In genomic region chr1:156718286-156718949, GRCm38 (mm10) we compare ENCODE assay signal across 8 mouse cellular contexts. TPM values are rescaled to one million over a fixed set of nuclear protein-coding genes. Genes with fewer than 3 reads are reported as not detected.
DNase-seq lines count a peak whose midpoint lies in the region; ATAC-seq lines count a peak whose summit lies in the region.

No protein-coding gene starts in this region.

- peak; percentile 60 to 62 for DNase-seq in right cerebral cortex, postnatal 10 days (ENCODE audit: low spot score in 2 of 2)
- DNase-seq in right cerebral cortex, postnatal 4 days = no peak
- peak; percentile 56 for DNase-seq in c-Kit-negative CD71-positive TER-119-positive erythroid progenitor cells, embryonic 14.5 days (ENCODE audit: low read depth, low spot score)
- no peak for DNase-seq in forebrain, embryonic 14.5 days (ENCODE audit: low spot score)
- peak; percentile 79 for DNase-seq in hindbrain, embryonic 11.5 days (ENCODE audit: low spot score)
- DNase-seq in midbrain, embryonic 11.5 days (ENCODE audit: low spot score, missing footprints) = peak; percentile 96
- peak; percentile 57 for DNase-seq in spleen, adult 12 weeks (ENCODE audit: low spot score)

- H3K9ac ChIP-seq in forebrain, embryonic 14.5 days (ENCODE audit: low read length) = peak overlapping the region; percentile 91
- H3K9ac ChIP-seq in hindbrain, embryonic 11.5 days (ENCODE audit: low read depth, low read length) = peak overlapping the region; percentile 85
- H3K9ac ChIP-seq in limb, embryonic 12.5 days (replicated peaks) = peak overlapping the region; percentile 86
- H3K9ac ChIP-seq in midbrain, embryonic 11.5 days (ENCODE audit: low read length) = peak overlapping the region; percentile 86

- peaks cover 5% of the 10 kb centered on the region; the same call in 1 of the 2 replicates for H3K36me3 ChIP-seq in forebrain, embryonic 14.5 days (ENCODE audit: control insufficient read depth, insufficient read depth, low read length)
- no peaks in the 10 kb centered on the region for H3K36me3 ChIP-seq in hindbrain, embryonic 11.5 days (ENCODE audit: control insufficient read depth, insufficient read depth, low read length)
- H3K36me3 ChIP-seq in limb, embryonic 12.5 days = peaks cover 18% of the 10 kb centered on the region; the same call in 1 of the 2 replicates
- H3K36me3 ChIP-seq in midbrain, embryonic 11.5 days (ENCODE audit: control insufficient read depth, insufficient read depth, low read length) = no peaks in the 10 kb centered on the region

- peak; percentile 87 for ATAC-seq in forebrain, embryonic 14.5 days
- peak; percentile 91 for ATAC-seq in hindbrain, embryonic 11.5 days (ENCODE audit: low FRiP score)
- ATAC-seq in limb, embryonic 12.5 days (ENCODE audit: insufficient number of reproducible peaks, insufficient read depth, low FRiP score, low TSS enrichment, low read depth) = peak; percentile 83
- ATAC-seq in midbrain, embryonic 11.5 days (ENCODE audit: low FRiP score) = peak; percentile 91

- H3K4me2 ChIP-seq in forebrain, embryonic 14.5 days (ENCODE audit: low read length) = peak overlapping the region; percentile 66
- peak overlapping the region; percentile 51 for H3K4me2 ChIP-seq in hindbrain, embryonic 11.5 days (replicated peaks; ENCODE audit: low read depth, low read length)
- peak overlapping the region; percentile 76 for H3K4me2 ChIP-seq in limb, embryonic 12.5 days
- peak overlapping the region; percentile 67 for H3K4me2 ChIP-seq in midbrain, embryonic 11.5 days

- H3K27me3 ChIP-seq in forebrain, embryonic 14.5 days (replicated peaks; ENCODE audit: control insufficient read depth, insufficient read depth, low read length) = no peaks in the 10 kb centered on the region
- no peaks in the 10 kb centered on the region for H3K27me3 ChIP-seq in hindbrain, embryonic 11.5 days (ENCODE audit: control insufficient read depth, insufficient read depth, low read length)
- H3K27me3 ChIP-seq in limb, embryonic 12.5 days = peaks cover 9% of the 10 kb centered on the region; the same call in 1 of the 2 replicates
- H3K27me3 ChIP-seq in midbrain, embryonic 11.5 days (ENCODE audit: control insufficient read depth, insufficient read depth, low read length) = peaks cover 4% of the 10 kb centered on the region; the same call in 1 of the 2 replicates

- H3K4me1 ChIP-seq in forebrain, embryonic 14.5 days (ENCODE audit: control insufficient read depth, insufficient read depth, low read length) = 0 out of 2 replicates have a peak, but pooled peaks cover 2% of the 10 kb centered on the region
- no peaks in the 10 kb centered on the region for H3K4me1 ChIP-seq in hindbrain, embryonic 11.5 days (replicated peaks; ENCODE audit: control insufficient read depth, insufficient read depth, low read length)
- 0 out of 2 replicates have a peak, but pooled peaks cover 8% of the 10 kb centered on the region for H3K4me1 ChIP-seq in limb, embryonic 12.5 days (replicated peaks)
- peaks cover 4% of the 10 kb centered on the region for H3K4me1 ChIP-seq in midbrain, embryonic 11.5 days (ENCODE audit: control insufficient read depth, insufficient read depth, low read length)

- peak overlapping the region; percentile 82 for H3K27ac ChIP-seq in forebrain, embryonic 14.5 days (ENCODE audit: low read depth, low read length)
- peak overlapping the region; percentile 90 for H3K27ac ChIP-seq in hindbrain, embryonic 11.5 days (ENCODE audit: low read depth, low read length)
- H3K27ac ChIP-seq in limb, embryonic 12.5 days = peak overlapping the region; percentile 86
- peak overlapping the region; percentile 85 for H3K27ac ChIP-seq in midbrain, embryonic 11.5 days (ENCODE audit: low read depth, low read length)

- H3K9me3 ChIP-seq in forebrain, embryonic 14.5 days (replicated peaks; ENCODE audit: control insufficient read depth, low read length) = no peaks in the 10 kb centered on the region
- no peaks in the 10 kb centered on the region for H3K9me3 ChIP-seq in hindbrain, embryonic 11.5 days (ENCODE audit: control insufficient read depth, low read length)
- no peaks in the 10 kb centered on the region for H3K9me3 ChIP-seq in limb, embryonic 12.5 days
- H3K9me3 ChIP-seq in midbrain, embryonic 11.5 days (ENCODE audit: control insufficient read depth, low read length) = no peaks in the 10 kb centered on the region

- under 1% methylated on average over 67 of the region's 73 CpGs for WGBS in forebrain, embryonic 14.5 days
- WGBS in hindbrain, embryonic 11.5 days = under 1% methylated on average over 50 of the region's 73 CpGs
- WGBS in limb, embryonic 12.5 days = under 1% methylated on average over 64 of the region's 73 CpGs
- under 1% methylated on average over 53 of the region's 73 CpGs for WGBS in midbrain, embryonic 11.5 days

- H3K4me3 ChIP-seq in forebrain, embryonic 14.5 days (ENCODE audit: low read depth, low read length) = peak overlapping the region; percentile 93
- peak overlapping the region; percentile 91 for H3K4me3 ChIP-seq in hindbrain, embryonic 11.5 days (ENCODE audit: low read depth, low read length)
- peak overlapping the region; percentile 97 for H3K4me3 ChIP-seq in limb, embryonic 12.5 days (replicated peaks)
- H3K4me3 ChIP-seq in midbrain, embryonic 11.5 days (ENCODE audit: low read depth, low read length) = peak overlapping the region; percentile 86

RNA-seq across cellular contexts. Expression of gene Fam20b, which starts 0.5 kb away (rescaled TPM):
- 19.9 and 23.8 TPM in 2 replicates for polyA plus RNA-seq in forebrain, embryonic 14.5 days (2014; fragmentation: Nextera tagmentation; extraction: Ambion mirVana)
- 22.5 and 22.9 TPM in 2 replicates for polyA plus RNA-seq in hindbrain, embryonic 11.5 days (2014; fragmentation: Nextera tagmentation; extraction: Ambion mirVana)
- 24.3 and 25.6 TPM in 2 replicates for polyA plus RNA-seq in limb, embryonic 12.5 days (2016; fragmentation: Nextera tagmentation; extraction: Ambion mirVana)
- 21.5 and 22.7 TPM in 2 replicates for polyA plus RNA-seq in midbrain, embryonic 11.5 days (2014; fragmentation: Nextera tagmentation; extraction: Ambion mirVana)

RNA-seq across cellular contexts. Expression of gene Tor3a, which starts 44.3 kb away (rescaled TPM):
- 4.5 and 6.5 TPM in 2 replicates for polyA plus RNA-seq in forebrain, embryonic 14.5 days (2014; fragmentation: Nextera tagmentation; extraction: Ambion mirVana)
- polyA plus RNA-seq in hindbrain, embryonic 11.5 days (2014; fragmentation: Nextera tagmentation; extraction: Ambion mirVana) = 5.5 and 6.5 TPM in 2 replicates
- 7.9 and 8.3 TPM in 2 replicates for polyA plus RNA-seq in limb, embryonic 12.5 days (2016; fragmentation: Nextera tagmentation; extraction: Ambion mirVana)
- polyA plus RNA-seq in midbrain, embryonic 11.5 days (2014; fragmentation: Nextera tagmentation; extraction: Ambion mirVana) = 3.9 and 4.2 TPM in 2 replicates

Comparison
In these comparisons a context has a peak if more than half of its experiments do, and no peak if none do; other contexts are left out.
1. DNase-seq: peak in right cerebral cortex, postnatal 10 days (2 of 2), c-Kit-negative CD71-positive TER-119-positive erythroid progenitor cells, embryonic 14.5 days (single experiment), hindbrain, embryonic 11.5 days (single experiment), midbrain, embryonic 11.5 days (single experiment) and spleen, adult 12 weeks (single experiment); none in right cerebral cortex, postnatal 4 days (single experiment) and forebrain, embryonic 14.5 days (single experiment).
2. Peak in every context shown above with its lines, with median percentiles within 50 percentile points of each other: ATAC-seq, H3K27ac ChIP-seq, H3K4me2 ChIP-seq, H3K4me3 ChIP-seq and H3K9ac ChIP-seq.